Mouse (Mus musculus): ENCODE measurements around the gene Gm19426. TPM values are rescaled to one million over a fixed set of nuclear protein-coding genes. Genes with fewer than 3 reads are reported as not detected.

The Gm19426 gene
- total RNA-seq, 2 experiments from 2014 or later: 1.6 to 2.2 TPM

- intact Hi-C loops (cut with DNase I): no loop called here
- DNase-seq: peak; percentile 94 to 95
Observed at GRCm38 (mm10) chr2:84727172-84727858, 16.1 kb downstream of the Gm19426 start, which contains the start of gene Clp1. TSS of gene Clp1 (minus strand) at chr2:84727350.

- intact Hi-C loops (cut with DNase I): no loop called here
Observed at GRCm38 (mm10) chr2:84726716-84727115, 16.7 kb downstream of the Gm19426 start.

GRCm38 (mm10) chr2:84725770-84726169 lies 17.7 kb downstream of the Gm19426 start:
- intact Hi-C loops (cut with DNase I): no loop called here
- DNase-seq: no peak

More at GRCm38 (mm10) chr2:84726716-84727115, 16.7 kb downstream of the Gm19426 start:
- no peak for DNase-seq

- no peak for DNase-seq
- intact Hi-C loops (cut with DNase I): no loop called here
Observed at GRCm38 (mm10) chr2:84723856-84724255, 19.6 kb downstream of the Gm19426 start.

GRCm38 (mm10) chr2:84721182-84721581 lies 22.3 kb downstream of the Gm19426 start:
- no peak for DNase-seq
- intact Hi-C loops (cut with DNase I): no loop called here

- no peak for DNase-seq
- intact Hi-C loops (cut with DNase I): no loop called here
Observed at GRCm38 (mm10) chr2:84720718-84721117, 22.7 kb downstream of the Gm19426 start.

GRCm38 (mm10) chr2:84717357-84717756 lies 26.1 kb downstream of the Gm19426 start:
- intact Hi-C loops (cut with DNase I): no loop called here
- DNase-seq: no peak

- intact Hi-C loops (cut with DNase I): no loop called here
- DNase-seq: no peak
Observed at GRCm38 (mm10) chr2:84716423-84717355, 26.8 kb downstream of the Gm19426 start.

- DNase-seq: peak; percentile 60 to 64
- intact Hi-C loops (cut with DNase I): no loop called here
Observed at GRCm38 (mm10) chr2:84715562-84716361, 27.7 kb downstream of the Gm19426 start.

- intact Hi-C loops (cut with DNase I): loop anchor here (5.0 kb wide), 1 partner anchor 38 kb away; the partner anchor contains the start of genes Gm28635, Med19 and Tmx2
- DNase-seq: peak; percentile 99
Observed at GRCm38 (mm10) chr2:84714811-84715561, 28.5 kb downstream of the Gm19426 start, which contains the start of gene Zdhhc5. TSS of gene Zdhhc5 (minus strand) at chr2:84715180.

GRCm38 (mm10) chr2:84714422-84714810 lies 29.0 kb downstream of the Gm19426 start:
- no peak for DNase-seq

GRCm38 (mm10) chr2:84711898-84712297 lies 31.6 kb downstream of the Gm19426 start:
- DNase-seq: no peak
- intact Hi-C loops (cut with DNase I): loop anchor here (5.0 kb wide), 1 partner anchor 35 kb away; the partner anchor contains the start of genes Gm28635, Med19 and Tmx2

More at GRCm38 (mm10) chr2:84714422-84714810, 29.0 kb downstream of the Gm19426 start:
- intact Hi-C loops (cut with DNase I): loop anchor here (5.0 kb wide), 1 partner anchor 37 kb away; the partner anchor contains the start of genes Gm28635, Med19 and Tmx2

GRCm38 (mm10) chr2:84707523-84707922 lies 35.9 kb downstream of the Gm19426 start:
- no peak for DNase-seq
- intact Hi-C loops (cut with DNase I): no loop called here

- intact Hi-C loops (cut with DNase I): no loop called here
- no peak for DNase-seq
Observed at GRCm38 (mm10) chr2:84705295-84705694, 38.2 kb downstream of the Gm19426 start.

GRCm38 (mm10) chr2:84704329-84704728 lies 39.1 kb downstream of the Gm19426 start:
- intact Hi-C loops (cut with DNase I): no loop called here
- DNase-seq: no peak

- intact Hi-C loops (cut with DNase I): no loop called here
- DNase-seq: no peak
Observed at GRCm38 (mm10) chr2:84703497-84703896, 40.0 kb downstream of the Gm19426 start.

GRCm38 (mm10) chr2:84695007-84695695 lies 48.3 kb downstream of the Gm19426 start:
- intact Hi-C loops (cut with DNase I): no loop called here
- no peak for DNase-seq
